Mouse (Mus musculus): ENCODE measurements around the gene Camk2g.
"Not testable (repeated sequence)": the region's sequence is repeated elsewhere in the genome, so short reads cannot be mapped to it uniquely, and the experiment has no call there.

The Camk2g gene

GRCm38 (mm10) chr14:20738511-20738910, 55.4 kb downstream of the Camk2g start:
- DNase-seq (ENCODE audit: low read depth): no peak

GRCm38 (mm10) chr14:20737306-20737705, 56.6 kb downstream of the Camk2g start:
- DNase-seq (ENCODE audit: low read depth): peak; percentile 53

GRCm38 (mm10) chr14:20735892-20736390, 57.9 kb downstream of the Camk2g start:
- peak; percentile 56 for DNase-seq (ENCODE audit: low read depth)

GRCm38 (mm10) chr14:20735052-20735451, 58.8 kb downstream of the Camk2g start:
- DNase-seq (ENCODE audit: low read depth): no peak

DNA sequence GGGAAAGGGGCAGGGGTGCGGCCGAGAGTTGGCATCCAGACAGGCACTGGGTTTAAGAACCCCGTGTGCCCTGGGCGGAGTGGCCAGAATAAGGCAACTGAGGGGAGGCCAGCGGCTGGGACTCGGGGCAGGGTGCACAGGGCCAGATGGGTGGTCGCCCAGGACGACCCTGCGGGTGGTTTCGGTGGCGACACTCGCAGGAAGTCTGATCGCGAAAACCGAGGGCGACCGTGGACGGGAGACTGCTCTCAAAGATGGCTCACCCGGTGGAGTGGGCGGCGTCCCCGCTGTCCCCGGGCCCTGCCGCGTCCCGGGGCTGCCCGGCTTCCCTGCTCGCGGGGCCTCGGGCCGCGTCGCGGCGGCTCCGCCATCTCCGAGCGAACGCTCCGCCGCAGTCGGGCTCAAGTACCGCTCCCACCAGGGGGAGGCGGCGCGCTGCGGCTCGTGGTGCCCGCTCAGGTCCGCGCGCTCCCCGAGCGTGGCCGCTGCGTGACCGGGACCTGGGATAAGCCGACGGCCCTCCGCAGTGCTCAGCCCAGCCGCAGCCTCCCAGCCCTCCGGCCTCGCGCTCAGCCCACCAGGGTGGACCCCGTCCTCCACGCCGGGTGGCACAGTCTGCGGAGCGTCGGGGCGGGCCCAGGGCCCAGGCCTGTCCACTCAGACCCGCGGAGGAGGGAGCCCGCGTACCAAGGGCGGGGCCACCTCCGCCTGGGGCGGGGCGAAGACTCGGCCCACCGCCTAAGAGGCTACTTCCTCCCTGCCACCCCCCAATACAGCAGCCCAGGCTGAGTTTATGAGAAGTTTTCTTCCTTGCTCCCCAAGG, 59.7 kb downstream of the Camk2g start, which contains the start of gene Ndst2:
TSS of gene Ndst2 (minus strand) at position 611 of the 823 bp plus-strand sequence.
- peak; percentile 88 for DNase-seq (ENCODE audit: low read depth)

GRCm38 (mm10) chr14:20733041-20733951, 60.6 kb downstream of the Camk2g start:
- peak; percentile 95 for DNase-seq (ENCODE audit: low read depth)

- no peak for DNase-seq (ENCODE audit: low read depth)
Observed at GRCm38 (mm10) chr14:20730853-20731602, 62.9 kb downstream of the Camk2g start.

GRCm38 (mm10) chr14:20729871-20730270, 64.0 kb downstream of the Camk2g start:
- no peak for DNase-seq (ENCODE audit: low read depth)

GRCm38 (mm10) chr14:20725660-20726339, 68.1 kb downstream of the Camk2g start:
- DNase-seq (ENCODE audit: low read depth): no peak

DNA sequence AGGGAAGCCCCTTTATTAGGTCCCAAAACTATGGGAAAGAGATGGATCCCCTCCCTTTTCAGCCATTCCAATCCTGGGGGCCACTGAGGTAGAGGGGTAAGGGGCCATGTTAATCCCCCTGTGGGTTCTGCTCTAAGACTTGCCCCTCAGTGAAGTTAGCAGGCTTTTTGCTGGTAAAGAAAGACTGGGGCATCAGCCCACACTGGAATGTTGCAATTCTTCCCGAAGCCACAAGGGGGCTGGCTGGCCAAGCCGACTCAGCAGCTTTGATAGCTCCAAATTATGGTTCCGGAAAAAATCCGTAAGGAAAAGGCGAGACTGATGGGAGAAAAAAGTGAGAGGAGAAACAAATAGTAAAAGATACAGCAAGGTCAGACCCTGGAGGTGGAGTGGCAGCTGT, 69.8 kb downstream of the Camk2g start:
- DNase-seq (ENCODE audit: low read depth): peak; percentile 36

DNA sequence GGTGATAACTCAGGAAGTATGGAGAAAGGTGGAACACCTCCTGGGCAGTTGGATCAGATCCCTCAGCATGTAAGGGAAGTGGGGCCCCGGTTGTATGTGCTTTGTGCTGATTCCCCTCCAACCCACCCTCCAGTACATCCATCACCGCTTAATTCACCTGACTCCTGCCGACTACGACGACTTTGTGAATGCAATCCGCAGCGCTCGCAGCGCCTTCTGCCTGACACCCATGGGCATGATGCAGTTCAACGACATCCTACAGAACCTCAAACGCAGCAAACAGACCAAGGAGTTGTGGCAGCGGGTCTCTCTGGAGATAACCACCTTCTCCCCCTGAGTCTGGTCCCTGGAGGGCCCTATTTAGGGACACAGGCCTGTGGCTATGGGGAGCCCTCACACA, 70.9 kb downstream of the Camk2g start:
- no peak for DNase-seq (ENCODE audit: low read depth)

DNA sequence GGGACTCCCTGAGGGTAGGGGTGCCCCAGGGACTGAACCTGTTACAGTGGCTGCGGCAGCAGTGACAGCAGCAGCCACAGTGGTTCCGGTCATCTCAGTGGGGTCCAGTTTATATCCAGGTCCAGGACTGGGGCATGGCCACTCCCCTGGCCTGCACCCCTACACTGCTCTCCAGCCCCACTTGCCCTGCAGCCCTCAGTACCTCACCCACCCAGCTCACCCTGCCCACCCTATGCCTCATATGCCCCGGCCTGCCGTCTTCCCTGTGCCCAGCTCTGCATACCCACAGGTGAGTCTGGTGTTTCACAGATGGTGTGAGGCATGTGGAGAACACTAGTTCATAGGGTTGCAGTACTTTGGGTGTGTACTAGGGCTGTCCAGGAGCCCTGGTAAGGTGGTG, 72.5 kb downstream of the Camk2g start:
- no peak for DNase-seq (ENCODE audit: low read depth)

DNA sequence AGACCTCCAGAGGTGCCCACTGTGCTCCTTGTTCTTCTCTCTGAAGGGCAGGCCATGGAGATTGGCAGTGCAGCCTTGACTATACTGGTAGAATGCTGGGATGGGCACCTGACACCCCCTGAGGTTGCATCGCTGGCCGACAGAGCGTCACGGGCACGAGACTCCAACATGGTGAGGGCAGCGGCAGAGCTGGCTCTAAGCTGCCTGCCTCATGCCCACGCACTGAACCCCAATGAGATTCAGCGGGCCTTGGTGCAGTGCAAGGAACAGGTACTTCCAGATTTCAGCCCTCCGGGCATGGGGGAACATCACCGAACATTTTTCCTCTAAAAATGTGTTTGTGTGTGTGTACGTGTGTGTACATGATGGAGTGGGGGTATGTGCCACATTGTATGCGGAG, 74.1 kb downstream of the Camk2g start:
- DNase-seq (ENCODE audit: low read depth): no peak

- DNase-seq (ENCODE audit: low read depth): no peak
Observed at GRCm38 (mm10) chr14:20718443-20718842, 75.4 kb downstream of the Camk2g start.

DNA sequence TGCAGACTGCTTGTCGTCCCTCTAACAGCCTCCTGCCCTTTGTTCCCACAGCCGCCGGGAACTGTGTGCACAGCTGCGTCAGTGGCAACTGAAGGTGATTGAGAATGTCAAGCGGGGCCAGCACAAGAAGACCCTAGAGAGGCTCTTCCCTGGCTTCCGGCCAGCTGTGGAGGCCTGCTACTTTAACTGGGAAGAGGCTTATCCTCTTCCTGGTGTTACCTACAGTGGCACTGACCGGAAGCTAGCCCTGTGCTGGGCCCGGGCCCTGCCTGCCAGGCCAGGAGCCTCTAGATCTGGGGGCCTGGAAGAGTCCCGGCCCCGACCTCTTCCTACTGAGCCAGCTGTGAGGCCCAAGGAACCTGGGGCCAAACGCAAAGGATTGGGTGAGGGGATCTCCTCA, 80.1 kb downstream of the Camk2g start:
- no peak for DNase-seq (ENCODE audit: low read depth)

DNA sequence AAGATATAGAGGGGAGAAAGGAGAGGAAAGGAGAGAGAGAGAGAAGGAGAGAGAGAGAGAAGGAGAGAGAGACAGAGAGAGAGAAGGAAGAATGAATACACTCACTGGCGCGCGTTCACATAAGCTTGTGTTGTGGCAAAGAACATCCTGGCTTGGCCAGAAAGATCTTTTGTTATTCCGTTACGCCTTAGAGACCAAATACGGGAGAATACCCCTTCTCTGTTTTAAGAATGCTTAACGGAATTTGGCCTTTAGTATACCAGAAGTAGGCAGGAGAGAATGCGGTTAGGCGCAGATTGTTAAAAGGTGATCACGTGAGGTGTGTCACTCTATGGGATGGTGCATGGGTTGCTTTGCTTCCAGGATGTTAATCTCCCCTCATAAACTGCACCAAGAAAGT, 85.6 kb downstream of the Camk2g start:
- peak; percentile 31 for DNase-seq (ENCODE audit: low read depth)

DNA sequence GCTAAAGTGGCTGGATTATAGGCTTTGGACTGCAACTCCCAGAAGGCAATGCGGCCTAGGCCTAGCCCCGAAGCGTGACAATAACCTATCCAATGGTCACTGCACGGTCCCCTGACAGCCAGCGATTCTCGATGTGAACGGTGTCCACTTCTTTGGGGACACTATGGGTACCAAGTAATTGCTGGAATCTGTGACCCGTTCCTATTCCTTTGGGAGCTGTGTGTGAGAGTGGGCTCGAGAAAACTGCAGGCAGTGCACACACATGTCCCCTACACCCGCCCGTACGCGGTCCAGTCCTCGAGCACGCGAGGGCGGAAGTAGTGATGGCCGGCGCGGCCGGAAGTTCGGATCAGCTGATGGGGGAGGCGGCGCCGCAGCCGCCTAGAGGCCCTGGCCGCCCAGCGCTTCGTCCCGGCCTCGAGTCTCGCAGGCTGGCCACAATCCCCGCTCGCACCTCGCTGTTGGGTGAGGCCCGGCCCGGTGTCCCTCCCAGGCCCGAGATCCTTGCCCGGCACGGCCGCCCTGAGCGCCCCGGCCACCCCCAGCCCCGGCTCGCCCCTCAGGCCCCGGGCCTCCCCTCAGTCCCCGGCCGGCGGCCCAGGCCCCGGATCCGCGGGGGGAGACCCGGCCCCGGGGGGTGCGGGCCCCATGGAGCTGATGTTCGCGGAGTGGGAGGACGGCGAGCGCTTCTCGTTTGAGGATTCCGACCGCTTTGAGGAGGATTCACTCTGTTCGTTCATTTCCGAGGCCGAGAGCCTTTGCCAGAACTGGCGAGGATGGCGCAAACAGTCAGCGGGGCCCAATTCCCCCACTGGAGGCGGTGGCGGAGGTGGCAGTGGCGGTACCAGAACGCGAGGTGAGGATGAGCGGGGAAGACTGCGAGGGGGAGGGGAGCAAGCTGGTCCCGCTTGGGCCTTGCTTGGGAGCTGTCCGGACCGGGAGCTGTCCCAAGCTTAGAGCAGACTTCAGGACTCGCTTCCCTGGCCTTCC, 86.4 kb downstream of the Camk2g start, which contains the start of gene Zswim8:
TSS of gene Zswim8 (plus strand) at position 352 of the 990 bp plus-strand sequence.
- DNase-seq (ENCODE audit: low read depth): peak; percentile 90

- not testable (repeated sequence) for DNase-seq (ENCODE audit: low read depth)
Observed at GRCm38 (mm10) chr14:20703461-20703860, 90.4 kb downstream of the Camk2g start.

GRCm38 (mm10) chr14:20702741-20703381, 91.0 kb downstream of the Camk2g start, which contains the start of gene Chchd1:
Gene Chchd1, plus strand, starts transcription at chr14:20703006.
- peak; percentile 87 for DNase-seq (ENCODE audit: low read depth)
